Mouse (Mus musculus) embryo, embryonic 10 days (tissue): ENCODE data around the gene Nfib.

Source experiments
- DNase-seq: peaks from one replicate; pipeline ENCODE4 v3.0.0-alpha.2; 2015; ENCODE audit warnings: low spot score

Nfib gene

DNA sequence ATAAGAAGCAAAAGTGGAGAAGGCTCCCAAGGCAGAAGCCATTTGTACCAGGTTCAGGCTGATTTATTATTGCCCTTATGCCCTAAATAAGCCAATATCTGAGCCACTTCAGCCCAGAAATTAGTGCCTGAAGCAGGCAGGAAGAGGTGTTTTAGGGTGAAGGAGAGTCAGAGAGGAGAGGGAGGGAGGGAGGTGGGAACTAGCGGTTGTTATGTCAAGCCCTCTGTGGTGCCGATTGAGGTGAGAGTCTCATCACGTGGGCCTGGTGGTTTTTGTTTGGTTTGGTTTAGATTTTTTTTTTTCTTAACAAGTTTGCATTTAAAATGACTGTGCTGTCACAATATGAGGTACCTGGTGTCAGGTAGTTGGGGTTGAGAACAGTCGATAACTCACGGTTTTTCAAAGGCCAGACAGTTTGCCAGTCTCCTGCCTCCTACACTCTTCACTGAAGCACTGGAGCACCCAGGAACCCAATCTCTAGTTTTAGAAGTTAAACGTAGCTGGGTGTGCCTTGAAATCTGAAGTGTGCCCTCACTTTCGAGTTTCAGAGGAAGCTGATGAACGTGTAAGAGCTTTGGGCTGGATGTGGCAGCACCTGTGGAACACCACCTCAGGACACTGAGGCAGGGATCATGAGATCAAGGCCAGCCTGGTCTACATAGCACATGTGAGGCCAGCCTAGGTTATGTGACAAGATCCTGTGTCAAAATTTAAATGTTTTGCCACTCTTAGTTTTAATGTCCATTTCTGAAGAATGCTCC lies 81.1 kb downstream of the Nfib start:
- DNase-seq = no peak

DNA sequence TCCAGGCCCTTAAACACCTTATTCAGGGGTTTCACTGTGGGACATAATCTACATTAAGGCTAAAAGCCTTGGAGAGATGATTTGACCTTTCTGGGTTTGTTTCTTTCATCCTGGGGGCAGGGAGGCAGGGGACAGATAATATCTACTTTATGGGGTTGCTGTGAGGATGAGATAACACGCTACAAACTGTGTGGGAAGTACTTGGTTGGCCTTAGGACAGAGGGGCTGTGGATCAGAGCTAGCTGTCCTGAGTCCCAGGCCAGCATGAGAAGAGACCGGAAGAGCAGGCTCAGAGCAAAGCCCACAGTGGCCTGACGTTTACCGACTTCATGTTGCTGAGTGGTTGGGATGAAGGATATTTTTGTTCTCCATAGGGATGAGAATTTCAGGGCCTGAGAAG lies 81.7 kb downstream of the Nfib start:
- DNase-seq = no peak

DNA sequence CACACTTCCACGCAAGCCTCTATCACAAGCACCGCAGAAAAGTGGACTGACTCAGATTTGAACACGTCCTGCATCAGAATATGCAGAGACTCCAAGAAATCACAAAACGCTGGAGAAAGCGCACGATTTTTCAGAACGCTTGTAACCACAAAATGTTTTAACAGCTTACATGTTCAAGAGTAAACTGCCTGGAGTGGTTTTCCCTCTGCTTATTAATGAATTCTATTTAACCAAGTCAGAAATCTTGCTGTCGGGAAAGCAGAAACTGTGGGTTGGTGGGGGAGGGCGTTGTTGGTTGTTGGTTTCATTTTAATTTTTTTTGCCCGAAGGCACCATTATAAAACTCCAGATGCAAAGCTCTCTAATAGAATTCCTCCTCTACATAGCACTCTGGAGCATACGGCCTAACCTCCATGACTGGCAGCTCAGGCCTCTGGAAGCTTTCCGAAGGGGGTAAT lies 82.4 kb downstream of the Nfib start:
- no peak for DNase-seq

DNA sequence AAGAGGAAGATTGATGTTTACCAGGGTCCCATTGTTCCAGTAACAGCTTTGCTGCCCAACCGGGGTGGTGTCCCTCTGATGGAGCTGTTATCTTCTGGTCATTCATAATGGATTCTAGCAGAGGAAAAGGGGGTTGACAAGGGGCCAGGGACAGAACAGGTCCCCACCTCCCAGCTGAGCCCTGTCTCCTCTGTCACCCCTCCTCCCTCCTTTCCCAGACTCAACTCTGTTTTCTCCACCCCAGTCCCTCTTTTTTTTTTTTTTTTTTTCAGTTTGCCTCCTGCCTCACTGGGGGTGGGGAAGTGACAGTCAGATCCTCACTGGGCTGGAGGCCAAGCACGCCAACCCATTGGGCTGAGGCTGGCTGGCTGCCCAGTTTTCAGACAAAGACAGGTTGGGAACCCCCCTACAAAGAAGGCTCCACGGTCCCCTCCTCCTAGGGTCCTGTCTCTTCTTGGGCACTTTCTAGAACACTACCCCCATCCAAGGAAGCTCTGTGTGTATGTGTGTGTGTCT lies 83.2 kb downstream of the Nfib start:
- DNase-seq = no peak

DNA sequence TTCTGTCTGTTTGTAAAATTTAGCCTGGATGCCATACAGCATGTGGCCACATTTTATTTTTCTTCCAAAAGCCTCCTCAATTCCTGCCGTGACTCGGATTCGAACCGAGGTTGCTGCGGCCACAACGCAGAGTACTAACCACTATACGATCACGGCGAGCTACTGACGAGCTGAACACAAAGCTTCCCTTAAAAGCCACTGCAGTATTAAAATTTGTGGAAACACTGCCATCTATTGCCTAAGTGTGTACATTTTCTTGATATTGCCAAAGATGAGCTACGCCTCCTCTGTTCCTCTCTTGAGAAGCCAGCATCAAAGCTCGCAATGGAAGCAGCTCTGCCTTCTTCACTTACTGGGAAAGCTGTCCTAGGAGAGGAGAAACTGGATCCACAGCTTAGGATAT lies 86.0 kb downstream of the Nfib start:
- peak; percentile 42 for DNase-seq

DNA sequence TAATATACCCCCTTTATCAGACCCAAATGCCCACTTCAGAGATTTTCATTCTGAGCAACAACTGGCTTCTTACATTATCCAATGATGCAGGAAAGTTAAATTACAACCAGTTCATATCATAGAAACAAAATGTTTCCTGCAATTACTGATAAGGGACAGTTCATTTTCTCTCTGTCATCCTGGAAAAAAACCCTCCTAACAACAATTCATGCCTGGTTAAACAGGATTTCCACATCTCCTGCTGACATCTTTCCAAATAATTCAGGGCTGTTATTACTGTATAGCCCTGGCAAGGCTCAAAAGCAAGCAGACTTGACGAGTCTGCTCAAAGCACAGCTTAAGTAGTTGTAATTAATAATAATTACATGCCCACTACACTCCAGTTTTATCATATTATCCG lies 86.5 kb downstream of the Nfib start:
- no peak for DNase-seq

DNA sequence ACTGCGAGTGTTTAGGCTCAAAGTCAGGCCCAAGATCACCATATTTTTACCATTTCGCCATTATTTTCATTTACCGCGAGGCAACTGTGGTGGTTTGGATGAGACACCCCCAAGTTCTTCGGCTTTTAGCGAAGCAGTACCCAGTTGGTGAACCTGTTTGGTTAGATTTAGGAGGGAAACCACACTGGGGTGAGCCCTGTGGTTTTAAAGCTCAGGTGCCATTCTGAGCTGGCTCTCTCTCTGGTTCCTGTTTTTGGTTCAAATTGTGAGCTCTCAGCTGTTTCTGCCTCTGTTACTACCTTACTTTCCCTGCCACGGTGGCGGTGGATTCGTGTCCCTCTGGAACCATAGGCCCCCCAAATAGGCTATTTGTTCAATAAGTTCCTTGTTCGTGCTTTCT lies 88.3 kb downstream of the Nfib start:
- DNase-seq = no peak

DNA sequence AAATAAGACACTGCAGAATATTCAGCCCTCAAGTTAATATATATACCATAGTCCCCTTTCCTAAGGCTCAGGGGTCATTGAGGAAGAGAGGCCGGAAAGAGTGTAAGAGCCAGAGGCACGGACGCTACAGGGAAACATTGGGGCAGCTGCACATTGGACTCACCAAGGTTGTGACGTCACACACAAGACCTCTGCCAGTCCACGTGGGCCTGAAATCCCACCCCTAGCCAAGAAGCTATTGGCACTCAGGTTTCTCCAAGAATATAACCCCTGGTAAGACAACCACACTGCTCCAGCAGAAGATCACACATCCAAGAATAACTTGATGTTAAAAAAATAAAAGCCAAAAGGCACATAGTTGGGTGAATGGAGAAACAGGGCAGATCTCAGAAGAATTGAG lies 89.8 kb downstream of the Nfib start:
- no peak for DNase-seq

DNA sequence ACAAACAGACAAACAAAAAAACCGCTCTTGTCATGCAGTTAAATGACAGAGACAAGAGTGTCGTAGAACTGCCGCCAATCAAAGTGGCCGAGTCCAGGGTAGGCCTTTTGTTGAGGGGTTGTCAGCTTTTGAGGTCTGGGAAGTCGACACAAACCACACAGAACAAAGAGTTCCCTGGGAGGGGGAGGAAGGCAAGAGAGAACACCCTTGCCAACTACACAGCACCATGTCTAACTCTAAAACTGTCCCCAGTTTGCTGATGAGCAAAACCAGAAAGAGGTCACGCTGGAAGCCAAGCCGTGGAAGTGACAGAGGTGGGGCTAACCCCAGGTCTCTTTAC lies 91.1 kb downstream of the Nfib start:
- DNase-seq = no peak

DNA sequence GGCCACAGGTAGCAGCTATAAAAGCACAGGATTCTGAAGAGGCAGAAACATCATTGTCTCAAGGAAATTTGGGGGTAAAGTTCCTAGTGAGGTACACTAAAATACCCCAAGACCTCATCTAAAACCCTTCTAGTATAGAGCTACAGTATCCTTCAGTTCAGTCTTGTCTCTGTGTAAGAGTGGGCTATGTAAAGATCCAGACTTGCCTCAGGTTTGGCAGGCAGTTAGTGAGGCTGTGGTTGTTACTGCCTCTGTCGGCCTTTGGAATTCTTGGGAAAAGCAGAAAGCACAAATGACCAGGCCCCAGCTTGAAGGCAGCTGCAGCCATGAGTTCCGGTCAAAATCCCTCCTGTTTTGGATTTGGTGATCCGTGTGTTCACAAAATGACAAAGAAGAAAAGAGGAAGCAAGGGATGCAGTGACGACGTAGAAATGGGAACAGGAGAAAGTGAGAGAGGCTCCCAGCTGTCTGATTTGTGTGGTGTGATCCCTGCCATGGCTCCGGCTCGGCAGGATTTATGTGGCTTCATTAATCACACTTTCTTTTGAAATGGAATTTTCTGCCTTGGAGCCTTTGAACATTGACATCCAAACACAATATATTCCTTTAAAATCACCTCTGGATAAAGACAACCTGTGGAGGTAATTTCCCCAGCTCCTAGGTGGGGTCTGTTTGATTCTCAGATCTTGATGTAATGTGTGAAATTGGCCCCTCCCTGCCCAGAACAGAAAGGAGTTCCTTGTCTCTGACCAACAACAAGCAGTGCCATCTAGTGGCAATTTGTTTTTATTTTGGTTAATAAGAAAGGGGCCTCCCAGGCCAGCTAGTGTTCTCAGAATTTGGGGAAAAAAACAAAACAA lies 91.7 kb downstream of the Nfib start:
- peak; percentile 84 for DNase-seq

DNA sequence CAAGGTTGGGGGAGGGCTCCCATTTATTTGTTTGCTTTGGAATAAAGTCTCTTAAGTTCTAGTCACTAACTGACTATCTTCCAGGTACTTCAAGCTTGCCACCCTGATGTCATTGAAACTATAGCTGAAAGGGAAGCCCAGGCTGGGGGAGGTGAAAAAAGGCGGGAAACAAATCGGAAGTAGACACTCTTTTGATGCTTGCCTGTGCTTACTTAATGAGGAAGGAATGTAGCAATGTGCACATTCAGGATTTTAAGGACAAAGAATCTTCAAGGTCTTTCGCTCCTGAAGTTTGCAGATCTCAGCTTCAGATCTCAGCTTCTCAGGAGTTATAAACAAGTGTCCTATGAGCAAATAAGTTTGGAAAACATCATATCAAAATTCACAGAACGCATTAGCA lies 95.9 kb downstream of the Nfib start:
- DNase-seq = no peak

DNA sequence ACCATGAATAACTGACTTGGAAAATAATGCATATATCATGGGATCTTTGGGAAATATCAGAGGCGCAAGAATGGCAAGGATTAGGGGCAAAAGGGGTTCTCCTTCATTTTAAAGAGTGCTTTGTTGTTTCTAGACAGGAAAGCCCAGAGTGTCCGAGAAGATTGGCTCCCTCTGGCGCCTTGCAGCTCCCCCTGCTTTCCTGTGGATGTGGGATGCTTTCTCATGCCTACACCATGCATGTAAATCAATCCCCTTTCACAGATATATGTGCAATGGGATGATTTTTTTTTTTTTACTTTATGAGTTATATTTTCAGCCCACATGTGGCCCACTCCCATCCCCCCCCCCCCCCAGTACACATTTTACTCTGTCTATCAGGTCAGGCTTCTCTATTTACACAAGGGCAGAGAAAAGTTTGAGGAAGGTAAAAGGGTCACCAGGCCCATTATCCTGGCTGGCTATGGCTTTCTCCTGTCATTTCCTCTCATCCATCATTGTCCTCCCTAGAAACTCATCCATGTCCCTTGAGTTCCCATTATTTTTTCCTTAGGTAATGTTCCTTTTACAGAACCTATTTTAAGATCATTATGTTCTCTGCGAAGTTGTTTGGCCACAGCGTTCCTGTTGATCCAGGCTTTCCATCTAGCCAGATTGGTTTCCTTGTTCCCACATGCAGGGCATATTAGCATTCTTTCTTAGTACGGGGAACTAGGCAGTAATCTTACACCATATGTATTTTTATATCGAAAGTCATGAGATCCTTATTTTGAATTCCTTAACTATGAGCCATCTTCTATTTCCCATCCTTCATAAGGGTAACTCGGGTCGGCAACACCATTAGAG lies 96.6 kb downstream of the Nfib start:
- DNase-seq = no peak

DNA sequence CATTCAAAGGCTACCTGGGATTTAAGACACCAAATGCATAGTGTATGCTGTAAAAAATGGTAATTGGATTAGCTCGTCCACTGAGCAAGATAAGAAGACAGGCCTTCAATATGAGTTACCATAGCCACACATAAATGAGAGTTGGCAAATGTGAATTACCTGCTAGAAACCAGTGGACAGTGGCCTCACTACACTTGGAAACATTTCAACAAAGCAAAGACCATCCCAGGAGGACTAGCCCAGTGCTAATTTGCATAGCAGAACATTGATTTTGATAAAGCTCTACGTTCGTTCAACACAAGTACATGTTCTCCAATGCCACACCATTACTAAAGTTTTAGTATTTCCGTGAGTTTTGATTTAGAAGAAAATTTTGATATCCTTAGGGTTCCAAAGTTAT lies 98.3 kb downstream of the Nfib start:
- DNase-seq = no peak

DNA sequence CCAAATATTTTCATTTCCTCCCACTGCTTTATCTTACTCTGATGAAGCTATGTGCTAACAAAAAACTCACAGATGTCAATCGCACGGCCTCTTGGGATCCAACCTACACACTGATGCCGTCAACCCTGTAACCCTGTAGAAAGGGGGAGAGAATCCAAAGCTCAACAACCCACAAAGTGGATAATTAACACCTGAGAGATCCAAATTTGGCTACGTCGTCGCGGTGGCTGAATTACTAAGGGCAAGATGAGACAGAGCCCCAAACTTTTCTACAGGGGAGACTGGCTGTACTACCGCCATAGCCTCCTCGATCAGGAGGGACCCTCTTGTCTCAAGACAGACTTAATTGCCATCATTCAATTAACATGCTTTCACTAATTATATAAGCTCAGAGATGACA lies 99.2 kb downstream of the Nfib start:
- no peak for DNase-seq

DNA sequence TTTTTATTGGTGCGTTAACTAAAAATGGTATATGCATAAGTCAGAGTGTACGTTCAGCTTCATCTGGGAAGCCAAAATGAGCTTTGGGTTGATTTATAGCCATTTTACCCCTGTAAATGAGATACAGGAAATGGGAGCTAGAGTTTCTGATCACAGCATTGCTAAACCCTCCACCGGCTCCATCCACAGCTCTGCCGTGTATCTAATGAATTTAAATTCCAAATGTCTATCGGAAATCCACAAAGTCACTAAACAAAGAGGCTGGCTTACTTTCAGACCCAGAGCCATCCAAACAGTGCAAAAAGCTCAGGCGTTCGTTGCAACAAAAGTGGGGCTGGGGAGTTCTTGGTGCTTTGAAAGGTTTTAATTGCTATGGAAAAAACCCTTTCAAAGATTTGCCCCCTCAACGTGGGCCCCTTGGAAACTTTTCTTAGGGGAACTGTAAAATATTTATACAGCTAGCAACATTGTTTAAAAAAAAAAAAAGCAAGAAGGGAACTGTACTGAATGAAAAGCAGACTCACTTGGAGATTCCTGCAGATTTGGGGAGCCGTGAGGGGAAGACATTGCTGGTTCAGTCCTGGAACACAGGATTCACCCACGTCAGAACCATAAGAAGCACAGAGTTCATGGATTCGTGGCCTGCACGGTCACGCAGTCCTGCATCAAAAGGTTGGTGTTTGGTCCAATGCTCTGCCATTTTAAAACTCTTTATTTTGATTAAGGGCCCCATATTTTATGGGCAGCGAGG lies 100.3 kb downstream of the Nfib start:
- no peak for DNase-seq

DNA sequence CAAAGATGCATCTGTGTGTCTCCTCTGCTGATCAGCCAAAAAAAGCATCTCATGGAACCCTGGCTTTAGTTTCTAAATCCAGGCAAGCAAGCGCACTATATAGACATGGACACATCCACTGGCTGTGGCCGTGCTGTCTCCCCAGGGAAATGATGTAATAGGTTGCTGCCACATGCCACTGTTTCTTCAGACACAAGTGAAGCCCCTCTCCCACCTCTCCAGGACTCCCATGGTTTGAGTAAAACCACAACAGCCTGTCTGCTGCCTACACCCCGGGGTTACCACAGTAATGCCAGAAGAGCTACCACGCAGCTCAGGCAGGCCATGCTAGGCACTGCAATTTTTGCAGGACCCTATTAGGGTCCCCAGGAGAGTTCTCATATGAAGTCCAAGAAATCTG lies 101.0 kb downstream of the Nfib start:
- no peak for DNase-seq

DNA sequence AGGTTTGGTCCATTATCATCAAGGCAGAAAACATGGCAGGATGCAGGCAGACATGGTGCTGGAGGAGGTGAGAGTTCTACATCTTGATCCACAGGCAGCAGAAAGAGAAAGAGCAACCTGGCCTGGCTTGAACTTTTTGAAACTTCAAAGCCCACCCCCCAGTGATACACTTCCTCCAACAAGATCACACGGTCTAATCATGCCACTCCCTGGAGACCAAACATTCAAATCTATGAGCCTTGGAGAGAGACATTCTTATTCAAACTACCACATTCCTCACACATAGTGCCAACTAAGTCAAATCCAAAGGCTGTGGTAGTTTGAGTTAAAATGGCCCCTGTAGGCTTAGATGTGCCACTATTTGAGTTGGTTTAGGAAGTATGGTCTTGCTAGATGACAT lies 104.9 kb downstream of the Nfib start:
- no peak for DNase-seq

DNA sequence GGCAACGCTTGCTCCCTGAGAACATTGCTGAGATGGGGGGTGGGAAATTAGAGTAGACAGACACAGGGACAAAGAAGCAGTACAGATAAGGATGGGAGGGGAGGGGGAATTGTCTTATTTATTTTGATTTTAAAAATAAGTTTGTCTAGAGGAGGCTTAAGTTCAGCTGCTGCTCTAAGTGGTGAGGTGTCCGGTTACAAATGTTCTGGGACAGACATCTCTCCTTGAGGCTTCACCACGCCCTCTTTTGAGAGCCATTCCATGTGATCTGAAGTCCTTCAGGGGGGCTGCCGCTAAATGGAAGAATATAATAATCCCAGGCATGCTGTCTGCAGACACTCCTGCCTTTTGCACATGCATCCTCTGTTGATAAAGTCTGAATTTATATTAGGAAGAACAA lies 107.1 kb downstream of the Nfib start:
- peak; percentile 31 for DNase-seq

DNA sequence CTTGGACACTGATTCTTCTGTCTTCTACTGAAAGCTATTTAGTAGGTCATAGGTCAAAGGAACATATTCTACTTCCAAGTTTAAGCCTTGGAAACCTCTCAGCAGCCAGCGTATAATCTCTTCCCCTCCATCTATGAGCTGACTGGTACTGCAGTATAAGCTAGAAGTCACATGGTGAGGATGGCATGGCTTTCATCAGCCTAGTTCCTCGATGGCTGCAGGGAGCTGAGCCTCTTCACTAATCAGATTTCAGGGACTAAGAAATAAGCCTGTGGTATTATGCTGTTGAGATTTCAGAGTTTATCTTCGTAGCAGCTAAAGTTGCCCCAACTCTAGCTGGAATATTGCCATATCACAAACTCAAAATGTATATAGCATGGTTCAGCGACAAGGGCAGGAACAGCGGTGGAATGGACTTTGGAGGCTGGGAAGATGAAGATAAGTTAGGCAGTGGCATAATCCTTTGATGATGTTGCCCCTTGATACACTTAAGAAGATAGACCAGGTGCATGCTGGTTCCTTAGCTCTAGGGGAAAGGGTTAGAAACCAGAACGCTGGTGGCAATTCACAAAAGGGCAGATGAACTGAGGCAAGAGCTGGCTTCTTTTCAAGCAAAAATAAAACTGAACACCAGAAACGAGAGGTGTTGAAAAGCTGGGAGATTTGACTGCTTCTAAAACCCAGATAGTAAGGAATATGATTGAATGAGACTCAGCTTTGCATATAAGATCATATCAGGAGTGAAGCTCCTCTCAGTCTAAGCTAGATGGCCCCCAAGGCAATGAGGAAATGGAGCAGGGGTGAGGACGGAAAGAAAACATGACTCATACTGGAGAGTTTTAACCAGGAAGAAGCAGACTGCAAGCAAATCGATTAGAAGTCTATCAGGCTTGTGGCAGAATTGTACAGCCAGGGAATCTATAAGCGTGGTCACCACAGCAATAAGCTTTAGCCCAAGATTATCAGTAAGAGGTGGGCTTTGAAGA lies 111.6 kb downstream of the Nfib start:
- DNase-seq = no peak
